Mouse (Mus musculus): ENCODE results near the gene Hnrnpll. TPM values are rescaled to one million over a fixed set of nuclear protein-coding genes. Genes with fewer than 3 reads are reported as not detected.
A peak's percentile ranks its signal among the peaks of the same experiment; 100 is the strongest.
"Not testable (repeated sequence)": the region's sequence is repeated elsewhere in the genome, so short reads cannot be mapped to it uniquely, and the experiment has no call there.

The Hnrnpll gene
- polyA plus RNA-seq, 1 experiment, result 33.8 TPM

DNA sequence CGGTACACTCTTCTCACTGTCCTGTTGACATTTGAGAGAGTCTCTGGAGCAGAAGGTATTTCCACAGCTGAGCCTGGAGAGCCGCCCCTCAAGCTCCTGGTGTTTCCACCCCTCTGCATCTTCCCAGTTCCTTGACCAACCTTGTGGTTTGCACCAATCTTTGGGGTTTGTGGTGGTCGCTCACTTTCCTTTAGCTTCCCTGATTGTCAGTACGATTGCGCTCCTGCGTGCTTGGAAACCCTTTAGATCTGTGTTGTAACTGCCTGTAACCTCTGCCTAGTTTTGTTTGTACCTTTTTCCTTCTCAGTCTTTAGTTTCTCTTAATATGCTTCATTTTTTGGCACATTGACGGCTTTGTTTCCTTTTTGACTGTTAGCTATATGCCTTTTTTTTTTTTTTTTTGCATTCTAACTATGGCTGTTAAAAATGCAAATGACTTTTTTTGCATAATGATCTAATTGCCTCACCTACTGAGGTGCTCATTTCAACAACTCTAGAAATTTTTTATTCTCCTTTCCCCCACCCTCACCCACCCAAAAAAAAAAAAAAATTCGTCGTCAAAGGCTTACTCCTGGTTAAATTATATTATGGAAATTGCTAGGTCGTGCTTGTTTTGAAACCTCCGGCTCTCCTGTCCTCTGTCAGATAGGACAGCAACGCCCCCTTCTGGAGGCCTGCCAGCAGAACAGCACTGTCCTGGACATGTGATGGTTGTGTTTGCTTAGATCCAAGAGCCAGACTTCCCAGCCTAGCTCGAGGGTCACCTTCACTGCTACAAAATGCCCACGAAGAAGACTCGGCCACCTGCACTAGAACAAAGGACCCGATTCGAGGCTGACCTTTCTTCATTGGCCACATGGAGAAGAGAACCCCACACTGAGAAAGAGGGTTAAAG is 57.5 kb downstream of the Hnrnpll start:
- Histone ChIP-seq H3K4me3 (ENCODE audit: insufficient read depth, poor library complexity, severe bottlenecking) (no peak overlapping the region), H3ac (ENCODE audit: control insufficient read depth, insufficient read length, low read depth) (no peak overlapping the region), H3K79me2 (ENCODE audit: control insufficient read depth, insufficient read depth) (no peaks in the 10 kb centered on the region), H3K79me3 (ENCODE audit: low read depth) (no peaks in the 10 kb centered on the region), H3K36me3 (ENCODE audit: control insufficient read depth, insufficient read depth) (no peaks in the 10 kb centered on the region), H3K27me3 (ENCODE audit: control insufficient read depth, insufficient read depth, insufficient read length) (no peaks in the 10 kb centered on the region)
- TF ChIP-seq MYOG (IDR thresholded peaks at IDR 0.05; ENCODE audit: control insufficient read depth, extremely low read depth, insufficient read length), result no peak
- peak; percentile 20 for TF ChIP-seq CTCF (IDR thresholded peaks at IDR 0.05; ENCODE audit: control insufficient read depth, insufficient read depth, insufficient read length)
- TF ChIP-seq MYOD1 (IDR thresholded peaks at IDR 0.05; ENCODE audit: control insufficient read depth, insufficient read length, low read depth), result no peak
- TF ChIP-seq USF1 (IDR thresholded peaks at IDR 0.05; ENCODE audit: low read depth), result no peak

DNA sequence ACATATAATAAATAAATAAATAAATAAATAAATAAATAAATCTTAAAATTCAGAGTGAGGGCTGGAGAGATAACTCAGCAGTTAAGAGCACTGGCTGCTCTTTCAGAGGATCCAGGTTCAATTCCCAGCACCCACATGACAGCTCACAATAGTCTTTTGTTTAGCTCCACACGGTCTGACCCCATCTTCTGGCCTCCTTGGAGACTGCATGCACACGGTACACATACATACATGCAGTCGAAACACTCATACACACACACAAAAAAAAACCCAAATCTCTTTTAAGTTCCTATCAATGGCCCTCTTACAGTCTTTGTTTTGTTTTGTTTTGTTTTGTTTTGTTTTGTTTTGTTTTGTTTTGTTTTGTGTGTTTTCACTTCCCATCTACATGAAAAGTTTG is 58.3 kb downstream of the Hnrnpll start:
- not testable (repeated sequence) for H3ac ChIP-seq (ENCODE audit: control insufficient read depth, insufficient read length, low read depth); H3K27me3 ChIP-seq (ENCODE audit: control insufficient read depth, insufficient read depth, insufficient read length); H3K79me3 ChIP-seq (ENCODE audit: low read depth); H3K36me3 ChIP-seq (ENCODE audit: control insufficient read depth, insufficient read depth); H3K4me3 ChIP-seq (ENCODE audit: insufficient read depth, poor library complexity, severe bottlenecking); H3K79me2 ChIP-seq (ENCODE audit: control insufficient read depth, insufficient read depth)

- H3K79me2 ChIP-seq (ENCODE audit: control insufficient read depth, insufficient read depth), result no peaks in the 10 kb centered on the region
- H3K27me3 ChIP-seq (ENCODE audit: control insufficient read depth, insufficient read depth, insufficient read length), result no peaks in the 10 kb centered on the region
- TF ChIP-seq MAX (IDR thresholded peaks at IDR 0.05) (no peak), CTCF (IDR thresholded peaks at IDR 0.05; ENCODE audit: control insufficient read depth, insufficient read depth, insufficient read length) (no peak), MYOD1 (IDR thresholded peaks at IDR 0.05; ENCODE audit: control insufficient read depth, insufficient read length, low read depth) (no peak)
- no peaks in the 10 kb centered on the region for H3K36me3 ChIP-seq (ENCODE audit: control insufficient read depth, insufficient read depth)
- H3K79me3 ChIP-seq (ENCODE audit: low read depth), result no peaks in the 10 kb centered on the region
- H3K4me3 ChIP-seq (ENCODE audit: insufficient read depth, poor library complexity, severe bottlenecking), result no peak overlapping the region
- no peak overlapping the region for H3ac ChIP-seq (ENCODE audit: control insufficient read depth, insufficient read length, low read depth)
Measured at GRCm38 (mm10) chr17:80002385-80002852, 59.7 kb downstream of the Hnrnpll start.

DNA sequence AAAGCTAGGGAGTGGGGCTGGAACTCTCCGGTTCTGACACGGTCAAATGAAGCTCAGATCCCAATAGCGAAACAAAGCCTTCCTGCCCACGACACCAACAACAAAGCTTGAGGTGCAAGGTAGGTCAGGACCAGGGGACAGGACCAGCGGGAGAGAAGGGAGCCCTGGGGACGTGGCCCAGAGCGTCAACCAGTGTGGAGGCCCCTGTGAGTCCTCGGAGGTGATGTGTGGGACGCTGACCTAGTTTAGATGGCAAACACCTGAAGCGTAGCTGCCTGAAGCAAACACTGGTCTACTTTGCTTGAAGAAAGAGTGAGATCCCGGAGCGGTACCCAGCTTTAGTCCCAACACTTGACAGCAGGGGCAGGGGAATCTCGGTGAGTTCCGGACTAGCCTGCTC is 62.5 kb downstream of the Hnrnpll start:
- H3K36me3 ChIP-seq (ENCODE audit: control insufficient read depth, insufficient read depth), result no peaks in the 10 kb centered on the region
- no peaks in the 10 kb centered on the region for H3K79me2 ChIP-seq (ENCODE audit: control insufficient read depth, insufficient read depth)
- TF ChIP-seq CTCF (IDR thresholded peaks at IDR 0.05; ENCODE audit: control insufficient read depth, insufficient read depth, insufficient read length) (no peak), FOSL1 (IDR thresholded peaks at IDR 0.05; ENCODE audit: insufficient read depth, low read length, poor library complexity, severe bottlenecking) (no peak), MAX (IDR thresholded peaks at IDR 0.05) (no peak), USF1 (IDR thresholded peaks at IDR 0.05; ENCODE audit: low read depth) (no peak), MYOG (IDR thresholded peaks at IDR 0.05; ENCODE audit: control insufficient read depth, extremely low read depth, insufficient read length) (no peak), CEBPB (IDR thresholded peaks at IDR 0.05; ENCODE audit: low read depth) (no peak), MYOD1 (IDR thresholded peaks at IDR 0.05; ENCODE audit: control insufficient read depth, insufficient read length, low read depth) (no peak)
- H3K4me3 ChIP-seq (ENCODE audit: insufficient read depth, poor library complexity, severe bottlenecking), result no peak overlapping the region
- no peaks in the 10 kb centered on the region for H3K27me3 ChIP-seq (ENCODE audit: control insufficient read depth, insufficient read depth, insufficient read length)
- no peaks in the 10 kb centered on the region for H3K79me3 ChIP-seq (ENCODE audit: low read depth)
- H3ac ChIP-seq (ENCODE audit: control insufficient read depth, insufficient read length, low read depth), result no peak overlapping the region

- Histone ChIP-seq H3K79me3 (ENCODE audit: low read depth) (no peaks in the 10 kb centered on the region), H3K27me3 (ENCODE audit: control insufficient read depth, insufficient read depth, insufficient read length) (no peaks in the 10 kb centered on the region), H3K4me3 (ENCODE audit: insufficient read depth, poor library complexity, severe bottlenecking) (no peak overlapping the region), H3K79me2 (ENCODE audit: control insufficient read depth, insufficient read depth) (no peaks in the 10 kb centered on the region), H3K36me3 (ENCODE audit: control insufficient read depth, insufficient read depth) (no peaks in the 10 kb centered on the region), H3ac (ENCODE audit: control insufficient read depth, insufficient read length, low read depth) (no peak overlapping the region)
- TF ChIP-seq FOSL1 (IDR thresholded peaks at IDR 0.05; ENCODE audit: insufficient read depth, low read length, poor library complexity, severe bottlenecking) (no peak), MAX (IDR thresholded peaks at IDR 0.05) (no peak), USF1 (IDR thresholded peaks at IDR 0.05; ENCODE audit: low read depth) (no peak), MYOD1 (IDR thresholded peaks at IDR 0.05; ENCODE audit: control insufficient read depth, insufficient read length, low read depth) (peak; percentile 23)
Measured at GRCm38 (mm10) chr17:79998986-79999385, 63.1 kb downstream of the Hnrnpll start.

GRCm38 (mm10) chr17:79995091-79995691 is 66.9 kb downstream of the Hnrnpll start:
- TF ChIP-seq MAX (IDR thresholded peaks at IDR 0.05) (no peak), CEBPB (IDR thresholded peaks at IDR 0.05; ENCODE audit: low read depth) (no peak), MYOG (IDR thresholded peaks at IDR 0.05; ENCODE audit: control insufficient read depth, extremely low read depth, insufficient read length) (no peak), CTCF (IDR thresholded peaks at IDR 0.05; ENCODE audit: control insufficient read depth, insufficient read depth, insufficient read length) (no peak), USF1 (IDR thresholded peaks at IDR 0.05; ENCODE audit: low read depth) (no peak), MYOD1 (IDR thresholded peaks at IDR 0.05; ENCODE audit: control insufficient read depth, insufficient read length, low read depth) (no peak), FOSL1 (IDR thresholded peaks at IDR 0.05; ENCODE audit: insufficient read depth, low read length, poor library complexity, severe bottlenecking) (no peak)
- no peak overlapping the region for H3K4me3 ChIP-seq (ENCODE audit: insufficient read depth, poor library complexity, severe bottlenecking)
- no peaks in the 10 kb centered on the region for H3K27me3 ChIP-seq (ENCODE audit: control insufficient read depth, insufficient read depth, insufficient read length)
- no peaks in the 10 kb centered on the region for H3K79me2 ChIP-seq (ENCODE audit: control insufficient read depth, insufficient read depth)
- H3K36me3 ChIP-seq (ENCODE audit: control insufficient read depth, insufficient read depth), result no peaks in the 10 kb centered on the region
- no peak overlapping the region for H3ac ChIP-seq (ENCODE audit: control insufficient read depth, insufficient read length, low read depth)
- H3K79me3 ChIP-seq (ENCODE audit: low read depth), result no peaks in the 10 kb centered on the region

All from C2C12 (cell line).